Mouse (Mus musculus) midbrain, embryonic 12.5 days (tissue): ENCODE measurements around the gene Nav3. TPM values are rescaled to one million over a fixed set of nuclear protein-coding genes. Genes with fewer than 3 reads are reported as not detected.
A peak's percentile ranks its signal among the peaks of the same experiment; 100 is the strongest.

Experiments used
- ATAC-seq: fragments of 200-750 bp; cut with Nextera tagmentation; 2 replicates; pipeline ENCODE4 v1.8.0; 2017; ENCODE audit warnings: low read depth, moderate TSS enrichment, moderate library complexity; ENCODE audit not compliant: low FRiP score
- H3K27ac ChIP-seq: fragments of 300-500 bp; sonication (generic); replicated peaks from 2 replicates; pipeline ENCODE4 v1.5.1; 2016; ENCODE audit warnings: mild to moderate bottlenecking
- H3K27me3 ChIP-seq: fragments of 300-500 bp; sonication (generic); 2 replicates; pipeline ENCODE4 v1.6.1; 2016; ENCODE audit warnings: mild to moderate bottlenecking
- H3K36me3 ChIP-seq: fragments of 300-500 bp; sonication (generic); 2 replicates; pipeline ENCODE4 v1.6.1; 2016
- H3K4me1 ChIP-seq: fragments of 300-500 bp; sonication (generic); 2 replicates; pipeline ENCODE4 v1.6.1; 2016
- H3K4me2 ChIP-seq: fragments of 300-500 bp; sonication (generic); replicated peaks from 2 replicates; pipeline ENCODE4 v1.6.1; 2016; ENCODE audit warnings: mild to moderate bottlenecking, moderate library complexity
- H3K4me3 ChIP-seq: fragments of 300-500 bp; sonication (generic); 2 replicates; pipeline ENCODE4 v1.5.1; 2016; ENCODE audit warnings: mild to moderate bottlenecking
- H3K9ac ChIP-seq: fragments of 300-500 bp; sonication (generic); replicated peaks from 2 replicates; pipeline ENCODE4 v1.6.1; 2016; ENCODE audit warnings: mild to moderate bottlenecking, moderate library complexity
- H3K9me3 ChIP-seq: fragments of 300-500 bp; sonication (generic); 2 replicates; pipeline ENCODE4 v1.6.1; 2016; ENCODE audit warnings: mild to moderate bottlenecking
- WGBS: fragments of 180-500 bp; shearing (Covaris S2); methylation state at CpG from one replicate; pipeline ENCODE4 v1.1.7; 2016; 5-methylcytosine and 5-hydroxymethylcytosine counted together
- polyA plus RNA-seq: library from polyadenylated mRNA; unstranded; fragments of >200 nt; fragmentation: Nextera tagmentation; extraction: Ambion mirVana; gene quantifications from 2 replicates; pipeline ENCODE4 v1.2.1, GENCODE M21; 2016

Nav3 gene
- polyA plus RNA-seq, 1 experiment from 2014 or later = 16.9 TPM

- no peak overlapping the region for H3K9ac ChIP-seq
- peak; percentile 23; the same call in 1 of the 2 replicates for ATAC-seq
- no peaks in the 10 kb centered on the region for H3K9me3 ChIP-seq
- H3K36me3 ChIP-seq = no peaks in the 10 kb centered on the region
- no peaks in the 10 kb centered on the region for H3K27me3 ChIP-seq
- no peak overlapping the region for H3K27ac ChIP-seq
- no peaks in the 10 kb centered on the region for H3K4me1 ChIP-seq
- no peak overlapping the region for H3K4me3 ChIP-seq
- no peak overlapping the region for H3K4me2 ChIP-seq
- WGBS = 83% methylated on average over 18 of the region's 18 CpGs
Observed at GRCm38 (mm10) chr10:109764412-109765101, 691.4 kb downstream of the Nav3 start.

- ATAC-seq = no peak
- no peak overlapping the region for H3K9ac ChIP-seq
- H3K9me3 ChIP-seq = no peaks in the 10 kb centered on the region
- H3K27ac ChIP-seq = no peak overlapping the region
- no peak overlapping the region for H3K4me3 ChIP-seq
- no peaks in the 10 kb centered on the region for H3K4me1 ChIP-seq
- no peaks in the 10 kb centered on the region for H3K36me3 ChIP-seq
- H3K4me2 ChIP-seq = no peak overlapping the region
- 79% methylated on average over 16 of the region's 17 CpGs for WGBS
- no peaks in the 10 kb centered on the region for H3K27me3 ChIP-seq
Observed at GRCm38 (mm10) chr10:109758921-109759600, 696.9 kb downstream of the Nav3 start.

GRCm38 (mm10) chr10:109746901-109747300, 709.1 kb downstream of the Nav3 start:
- no peaks in the 10 kb centered on the region for H3K4me1 ChIP-seq
- H3K9ac ChIP-seq = no peak overlapping the region
- peaks cover 3% of the 10 kb centered on the region; the same call in 1 of the 2 replicates for H3K9me3 ChIP-seq
- H3K4me2 ChIP-seq = no peak overlapping the region
- H3K27ac ChIP-seq = no peak overlapping the region
- 61% methylated on average over 3 of the region's 3 CpGs for WGBS
- ATAC-seq = no peak
- H3K4me3 ChIP-seq = no peak overlapping the region
- peaks cover 6% of the 10 kb centered on the region; the same call in 1 of the 2 replicates for H3K36me3 ChIP-seq
- no peaks in the 10 kb centered on the region for H3K27me3 ChIP-seq

- Histone ChIP-seq H3K27ac (no peak overlapping the region), H3K4me1 (no peaks in the 10 kb centered on the region), H3K9ac (no peak overlapping the region), H3K9me3 (peaks cover 3% of the 10 kb centered on the region; the same call in 1 of the 2 replicates), H3K36me3 (peaks cover 6% of the 10 kb centered on the region; the same call in 1 of the 2 replicates), H3K27me3 (no peaks in the 10 kb centered on the region), H3K4me2 (no peak overlapping the region), H3K4me3 (no peak overlapping the region)
- 63% methylated on average over 2 of the region's 2 CpGs for WGBS
- ATAC-seq = no peak
Observed at GRCm38 (mm10) chr10:109741664-109742063, 714.3 kb downstream of the Nav3 start.

GRCm38 (mm10) chr10:109740326-109740725, 715.7 kb downstream of the Nav3 start:
- Histone ChIP-seq H3K27me3 (no peaks in the 10 kb centered on the region), H3K4me1 (no peaks in the 10 kb centered on the region), H3K36me3 (peaks cover 6% of the 10 kb centered on the region; the same call in 1 of the 2 replicates), H3K4me2 (no peak overlapping the region), H3K9me3 (peaks cover 3% of the 10 kb centered on the region; the same call in 1 of the 2 replicates), H3K27ac (no peak overlapping the region), H3K4me3 (no peak overlapping the region), H3K9ac (no peak overlapping the region)
- WGBS = 30% methylated on average over 3 of the region's 3 CpGs
- ATAC-seq = no peak

GRCm38 (mm10) chr10:109723646-109724045, 732.4 kb downstream of the Nav3 start:
- no peak overlapping the region for H3K4me2 ChIP-seq
- WGBS = 42% methylated on average over 5 of the region's 5 CpGs
- H3K27ac ChIP-seq = no peak overlapping the region
- no peaks in the 10 kb centered on the region for H3K36me3 ChIP-seq
- H3K9ac ChIP-seq = no peak overlapping the region
- H3K27me3 ChIP-seq = no peaks in the 10 kb centered on the region
- no peak overlapping the region for H3K4me3 ChIP-seq
- H3K4me1 ChIP-seq = no peaks in the 10 kb centered on the region
- H3K9me3 ChIP-seq = no peaks in the 10 kb centered on the region
- no peak for ATAC-seq

- ATAC-seq = no peak
- Histone ChIP-seq H3K27ac (no peak overlapping the region), H3K9me3 (no peaks in the 10 kb centered on the region), H3K9ac (no peak overlapping the region), H3K4me3 (no peak overlapping the region), H3K4me2 (no peak overlapping the region), H3K4me1 (peaks cover 4% of the 10 kb centered on the region; the same call in 1 of the 2 replicates), H3K27me3 (no peaks in the 10 kb centered on the region), H3K36me3 (no peaks in the 10 kb centered on the region)
- WGBS = 96% methylated on average over 2 of the region's 2 CpGs
Observed at GRCm38 (mm10) chr10:109718808-109719207, 737.2 kb downstream of the Nav3 start.

GRCm38 (mm10) chr10:109718390-109718789, 737.6 kb downstream of the Nav3 start:
- WGBS = 54% methylated on average over 5 of the region's 5 CpGs
- Histone ChIP-seq H3K4me3 (no peak overlapping the region), H3K9ac (no peak overlapping the region), H3K9me3 (no peaks in the 10 kb centered on the region), H3K27ac (no peak overlapping the region), H3K27me3 (no peaks in the 10 kb centered on the region), H3K36me3 (no peaks in the 10 kb centered on the region), H3K4me1 (peaks cover 4% of the 10 kb centered on the region; the same call in 1 of the 2 replicates), H3K4me2 (no peak overlapping the region)
- ATAC-seq = no peak

GRCm38 (mm10) chr10:109713001-109713400, 743.0 kb downstream of the Nav3 start:
- WGBS = 45% methylated on average over 5 of the region's 5 CpGs
- H3K4me1 ChIP-seq = no peaks in the 10 kb centered on the region
- ATAC-seq = peak; percentile 71; the same call in 1 of the 2 replicates
- no peaks in the 10 kb centered on the region for H3K36me3 ChIP-seq
- no peak overlapping the region for H3K4me3 ChIP-seq
- no peaks in the 10 kb centered on the region for H3K9me3 ChIP-seq
- no peak overlapping the region for H3K27ac ChIP-seq
- H3K4me2 ChIP-seq = no peak overlapping the region
- H3K27me3 ChIP-seq = no peaks in the 10 kb centered on the region
- no peak overlapping the region for H3K9ac ChIP-seq

GRCm38 (mm10) chr10:109699771-109700335, 756.2 kb downstream of the Nav3 start:
- Histone ChIP-seq H3K9me3 (no peaks in the 10 kb centered on the region), H3K4me1 (no peaks in the 10 kb centered on the region), H3K9ac (no peak overlapping the region), H3K27ac (no peak overlapping the region), H3K4me2 (no peak overlapping the region), H3K27me3 (no peaks in the 10 kb centered on the region), H3K4me3 (no peak overlapping the region), H3K36me3 (no peaks in the 10 kb centered on the region)
- 60% methylated on average over 3 of the region's 3 CpGs for WGBS
- ATAC-seq = no peak

- H3K9ac ChIP-seq = no peak overlapping the region
- WGBS = 75% methylated on average over 3 of the region's 3 CpGs
- no peak for ATAC-seq
- H3K4me2 ChIP-seq = no peak overlapping the region
- H3K27me3 ChIP-seq = no peaks in the 10 kb centered on the region
- H3K9me3 ChIP-seq = no peaks in the 10 kb centered on the region
- H3K4me1 ChIP-seq = 0 out of 2 replicates have a peak, but pooled peaks cover under 1% of the 10 kb centered on the region
- no peak overlapping the region for H3K27ac ChIP-seq
- no peak overlapping the region for H3K4me3 ChIP-seq
- H3K36me3 ChIP-seq = no peaks in the 10 kb centered on the region
Observed at GRCm38 (mm10) chr10:109690564-109690963, 765.4 kb downstream of the Nav3 start.
